Mouse (Mus musculus): ENCODE data around the gene Setd4.

- no peak for TF ChIP-seq CTCF (IDR thresholded peaks at IDR 0.05; ENCODE audit: low read depth, low read length)
- TF ChIP-seq POLR2A (IDR thresholded peaks at IDR 0.05; ENCODE audit: extremely low read depth, insufficient read depth, low read length), result no peak
Observed at GRCm38 (mm10) chr16:93572383-93572782, 31.5 kb downstream of the Setd4 start.

All from liver, adult 2 months (tissue).